Mouse (Mus musculus): Measurements from ENCODE around the gene Ddhd1.

DNA sequence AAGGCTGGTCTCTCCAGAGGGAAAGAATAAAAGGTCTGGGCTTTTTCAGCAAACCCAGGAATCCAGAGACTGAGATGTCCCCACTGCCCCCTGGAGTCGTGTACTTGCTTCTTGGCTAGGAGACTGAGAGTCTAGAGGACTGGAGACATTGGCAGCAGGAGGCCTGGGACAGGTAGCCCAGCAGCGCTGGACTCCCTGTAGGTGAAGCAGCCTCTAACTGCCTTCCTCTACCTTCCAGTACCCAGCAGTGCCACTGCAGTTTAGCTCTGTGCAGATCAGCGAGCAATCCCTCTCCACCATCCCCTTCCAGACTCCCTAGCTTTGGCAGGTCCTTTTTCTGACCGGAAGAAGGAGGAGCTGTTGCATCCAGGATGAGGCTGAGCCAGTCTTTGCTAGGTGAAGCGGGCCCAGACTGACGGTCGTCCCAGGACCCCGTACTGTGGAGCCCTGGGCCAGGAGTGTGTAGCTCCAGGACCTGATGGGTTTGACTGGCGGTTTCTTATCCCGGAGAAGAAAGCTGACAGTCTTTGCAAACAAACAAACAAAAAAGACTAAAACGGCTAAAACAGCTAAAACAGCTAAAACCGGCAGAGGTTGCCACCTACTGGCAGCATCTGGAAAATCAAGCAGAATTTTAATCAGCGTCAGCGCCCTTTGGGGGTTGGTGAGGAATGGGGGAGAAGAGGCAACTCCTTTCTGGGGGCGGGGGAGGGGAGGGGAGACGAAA, 32.7 kb upstream of the Ddhd1 start:
- TF ChIP-seq CTCF (IDR thresholded peaks at IDR 0.05; ENCODE audit: borderline replicate concordance, extremely low read depth, insufficient read depth, insufficient read length) (peak; percentile 73; the same call in 1 of the 2 replicates), POLR2A (IDR thresholded peaks at IDR 0.05; ENCODE audit: borderline replicate concordance, extremely low read depth, insufficient read depth, insufficient read length, poor library complexity, severe bottlenecking) (no peak)
